Mouse (Mus musculus) heart, embryonic 14.5 days (tissue): ENCODE data around the gene Chchd3. TPM values are rescaled to one million over a fixed set of nuclear protein-coding genes. Genes with fewer than 3 reads are reported as not detected.

Source experiments
- ATAC-seq: fragments of 200-750 bp; cut with Nextera tagmentation; 2 replicates; pipeline ENCODE4 v1.8.0; 2017; ENCODE audit warnings: low read depth, moderate TSS enrichment; ENCODE audit not compliant: insufficient number of reproducible peaks, insufficient read depth, low FRiP score
- H3K27ac ChIP-seq, 2 experiments: fragments of 200-500 bp in 1 of 2; fragments of 300-500 bp in 1 of 2; sonication (generic) in 1 of 2; replicated peaks in 1 of 2; 2 replicates each; pipeline ENCODE4 v1.5.1; 2012 to 2014; ENCODE audit warnings: low read depth in 2 of 2, low read length in 2 of 2, control low read depth in 1 of 2, mild to moderate bottlenecking in 1 of 2, mixed read lengths in 1 of 2; ENCODE audit not compliant: control insufficient read depth in 1 of 2, insufficient read depth in 1 of 2
- H3K27me3 ChIP-seq: fragments of 300-500 bp; sonication (generic); 2 replicates; pipeline ENCODE4 v1.6.1; 2014; ENCODE audit warnings: mild to moderate bottlenecking, low read length, control low read depth; ENCODE audit not compliant: control insufficient read depth, insufficient read depth
- H3K36me3 ChIP-seq: fragments of 300-500 bp; sonication (generic); 2 replicates; pipeline ENCODE4 v1.6.1; 2014; ENCODE audit warnings: mild to moderate bottlenecking, control low read depth, low read length, mixed read lengths; ENCODE audit not compliant: control insufficient read depth, insufficient read depth
- H3K4me1 ChIP-seq, 2 experiments: fragments of 200-500 bp in 1 of 2; fragments of 300-500 bp in 1 of 2; sonication (generic) in 1 of 2; 2 replicates each; pipeline ENCODE4 v1.6.1; 2012 to 2014; ENCODE audit warnings: low read length in 2 of 2, control low read depth in 1 of 2, mixed read lengths in 1 of 2; ENCODE audit not compliant: control insufficient read depth in 2 of 2, insufficient read depth in 2 of 2
- H3K4me2 ChIP-seq: fragments of 300-500 bp; sonication (generic); 2 replicates; pipeline ENCODE4 v1.6.1; 2014; ENCODE audit warnings: mild to moderate bottlenecking, low read length
- H3K4me3 ChIP-seq, 2 experiments: fragments of 200-500 bp in 1 of 2; fragments of 300-500 bp in 1 of 2; sonication (generic) in 1 of 2; 2 replicates each; pipeline ENCODE4 v1.5.1; 2012 to 2014; ENCODE audit warnings: low read length in 2 of 2, mild to moderate bottlenecking in 2 of 2, control low read depth in 1 of 2, low read depth in 1 of 2, moderate library complexity in 1 of 2; ENCODE audit not compliant: control insufficient read depth in 1 of 2, insufficient read depth in 1 of 2
- H3K9ac ChIP-seq: fragments of 300-500 bp; sonication (generic); 2 replicates; pipeline ENCODE4 v1.6.1; 2014; ENCODE audit warnings: mild to moderate bottlenecking, low read length
- H3K9me3 ChIP-seq: fragments of 300-500 bp; sonication (generic); 2 replicates; pipeline ENCODE4 v1.6.1; 2016; ENCODE audit warnings: low read length, control low read depth; ENCODE audit not compliant: control insufficient read depth
- WGBS: fragments of 180-500 bp; shearing (Covaris S2); extraction: QIAGEN DNeasy Blood & Tissue Kit; methylation state at CpG from one replicate; pipeline ENCODE4 v1.1.7; 2014; 5-methylcytosine and 5-hydroxymethylcytosine counted together
- polyA plus RNA-seq: library from polyadenylated mRNA; unstranded; fragments of >200 nt; fragmentation: Nextera tagmentation; extraction: Ambion mirVana; gene quantifications from 2 replicates; pipeline ENCODE4 v1.2.1, GENCODE M21; 2014

The Chchd3 gene
- polyA plus RNA-seq, 1 experiment from 2014 or later, result 208 TPM

DNA sequence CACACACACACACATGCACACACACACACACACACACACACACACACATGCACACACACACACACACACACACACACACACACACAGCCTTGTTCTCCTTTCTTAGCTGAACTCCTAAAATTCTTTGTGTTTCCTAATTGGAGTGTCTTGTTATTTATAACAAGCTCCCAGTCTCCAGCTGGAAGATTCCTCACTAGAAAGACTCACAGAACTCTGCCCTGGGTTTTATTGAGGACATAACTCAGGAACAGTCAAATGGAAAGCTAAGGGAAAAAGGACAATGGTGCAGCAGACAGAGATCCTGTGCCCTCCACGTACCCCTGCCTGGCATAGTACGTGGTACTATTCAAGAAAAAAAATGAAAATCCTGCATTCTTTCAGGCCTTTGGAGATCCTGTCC is 312.7 kb downstream of the Chchd3 start:
- H3K4me2 ChIP-seq, result no peak overlapping the region
- ATAC-seq, result no peak
- WGBS, result 71% methylated on average over 2 of the region's 2 CpGs

More for the DNA sequence above, 312.7 kb downstream of the Chchd3 start:
- Histone ChIP-seq H3K27ac (no peak overlapping the region), H3K27me3 (no peaks in the 10 kb centered on the region), H3K36me3 (no peaks in the 10 kb centered on the region), H3K9ac (no peak overlapping the region), H3K4me3 (no peak overlapping the region), H3K4me1 (no peaks in the 10 kb centered on the region), H3K9me3 (0 out of 2 replicates have a peak, but pooled peaks cover 5% of the 10 kb centered on the region)

Other genes starting within 250 kb of the Chchd3 start
- gene Exoc4, start 188.8 kb upstream of the Chchd3 start, polyA plus RNA-seq, result 26.0 and 27.5 TPM in 2 replicates